Mouse (Mus musculus): ENCODE measurements around the gene Slc35b4. TPM values are rescaled to one million over a fixed set of nuclear protein-coding genes. Genes with fewer than 3 reads are reported as not detected.
A peak's percentile ranks its signal among the peaks of the same experiment; 100 is the strongest.

Slc35b4 gene
- total RNA-seq (2021), result 1 to 10 TPM; 8.0 to 8.5 TPM
- polyA plus RNA-seq (2012; rRNA removed), result 10.6 and 18.4 TPM in 2 replicates
- long read RNA-seq, full-length matches to known transcripts, result 16 of 17 reads
- long read RNA-seq, partial matches to known transcripts, result 1 of 17 reads
- long read RNA-seq, other reads (novel, unspliced or antisense), result 0 of 17 reads

- H3K4me3 ChIP-seq, result peak within 1 kb of the TSS; percentile 93
- H3K27ac ChIP-seq, result peak within 1 kb of the TSS; percentile 62
- peak within 1 kb of the TSS; percentile 86 for H3K9ac ChIP-seq (ENCODE audit: low read depth, low read length)
- no peaks in the 10 kb centered on the region for H3K27me3 ChIP-seq (ENCODE audit: control insufficient read depth, insufficient read depth, low read length)
- WGBS, result under 1% methylated on average over 29 of the region's 29 CpGs
- peak; percentile 91 to 95 for DNase-seq
- H3K4me1 ChIP-seq (ENCODE audit: control insufficient read depth, insufficient read depth, low read length), result peaks cover 2% of the 10 kb centered on the region; the same call in 1 of the 2 replicates
- TF ChIP-seq CTCF (IDR thresholded peaks at IDR 0.05), result no peak
- no peak for TF ChIP-seq EP300 (IDR thresholded peaks at IDR 0.05; ENCODE audit: insufficient read depth, low read depth, low read length)
- peak; percentile 75 for TF ChIP-seq POLR2A (IDR thresholded peaks at IDR 0.05; ENCODE audit: insufficient read depth, low read depth, low read length)
- intact Hi-C loops (cut with DNase I), result loop anchor here (5.0 kb wide), 2 partner anchors 150 to 1115 kb away; partner anchors contain the start of genes Chchd3 and Lrguk
- H3K79me2 ChIP-seq (replicated peaks; ENCODE audit: control insufficient read depth, insufficient read depth, low read length), result peaks cover 2% of the 10 kb centered on the region; the same call in 1 of the 2 replicates
- H3K36me3 ChIP-seq (ENCODE audit: control insufficient read depth, insufficient read depth, low read length), result no peaks in the 10 kb centered on the region
Measured at GRCm38 (mm10) chr6:34176864-34177247, at the start of gene Slc35b4. TSS of gene Slc35b4 (minus strand) at chr6:34177111.

- H3K27me3 ChIP-seq (ENCODE audit: control insufficient read depth, insufficient read depth, low read length), result no peaks in the 10 kb centered on the region
- no peak for DNase-seq
- no peaks in the 10 kb centered on the region for H3K79me2 ChIP-seq (replicated peaks; ENCODE audit: control insufficient read depth, insufficient read depth, low read length)
- intact Hi-C loops (cut with DNase I), result no loop called here
- peak; percentile 40 for TF ChIP-seq CTCF (IDR thresholded peaks at IDR 0.05)
- no peak for TF ChIP-seq EP300 (IDR thresholded peaks at IDR 0.05; ENCODE audit: insufficient read depth, low read depth, low read length)
- no peak for TF ChIP-seq POLR2A (IDR thresholded peaks at IDR 0.05; ENCODE audit: insufficient read depth, low read depth, low read length)
- 96% methylated on average over 3 of the region's 3 CpGs for WGBS
- H3K9ac ChIP-seq (ENCODE audit: low read depth, low read length), result no peak overlapping the region
- no peak overlapping the region for H3K27ac ChIP-seq
- H3K4me3 ChIP-seq, result no peak overlapping the region
- H3K36me3 ChIP-seq (ENCODE audit: control insufficient read depth, insufficient read depth, low read length), result no peaks in the 10 kb centered on the region
- no peaks in the 10 kb centered on the region for H3K4me1 ChIP-seq (ENCODE audit: control insufficient read depth, insufficient read depth, low read length)
Measured at GRCm38 (mm10) chr6:34225004-34225599, 48.2 kb upstream of the Slc35b4 start.

- Histone ChIP-seq H3K79me2 (replicated peaks; ENCODE audit: control insufficient read depth, insufficient read depth, low read length) (no peaks in the 10 kb centered on the region), H3K27me3 (ENCODE audit: control insufficient read depth, insufficient read depth, low read length) (no peaks in the 10 kb centered on the region), H3K4me1 (ENCODE audit: control insufficient read depth, insufficient read depth, low read length) (no peaks in the 10 kb centered on the region), H3K4me3 (no peak overlapping the region), H3K9ac (ENCODE audit: low read depth, low read length) (no peak overlapping the region), H3K36me3 (ENCODE audit: control insufficient read depth, insufficient read depth, low read length) (no peaks in the 10 kb centered on the region), H3K27ac (no peak overlapping the region)
- no peak for TF ChIP-seq EP300 (IDR thresholded peaks at IDR 0.05; ENCODE audit: insufficient read depth, low read depth, low read length)
- no peak for TF ChIP-seq CTCF (IDR thresholded peaks at IDR 0.05)
- TF ChIP-seq POLR2A (IDR thresholded peaks at IDR 0.05; ENCODE audit: insufficient read depth, low read depth, low read length), result no peak
- intact Hi-C loops (cut with DNase I), result no loop called here
- no peak for DNase-seq
- WGBS, result 36% methylated on average over 9 of the region's 9 CpGs
Measured at GRCm38 (mm10) chr6:34216450-34217319, 39.8 kb upstream of the Slc35b4 start.

DNA sequence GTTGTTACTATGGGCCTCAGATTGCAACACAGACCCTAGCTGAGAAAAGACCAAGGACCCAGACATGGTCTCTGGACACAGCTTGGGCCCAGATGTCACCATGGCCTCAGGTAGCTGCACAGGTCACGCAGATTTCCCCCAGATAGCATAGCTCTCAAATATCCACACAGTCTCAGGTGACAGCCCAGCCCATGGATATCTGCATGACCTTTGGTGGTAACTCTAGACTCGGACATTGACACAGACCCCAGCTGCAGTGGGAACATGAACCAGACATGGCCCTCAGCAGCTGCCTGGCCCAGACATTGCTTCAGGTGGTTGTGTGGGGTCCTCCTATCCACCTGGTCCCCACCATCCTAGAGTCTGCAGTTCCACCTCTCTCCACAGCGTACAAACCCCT, 28.8 kb upstream of the Slc35b4 start:
- Histone ChIP-seq H3K4me1 (ENCODE audit: control insufficient read depth, insufficient read depth, low read length) (no peaks in the 10 kb centered on the region), H3K79me2 (replicated peaks; ENCODE audit: control insufficient read depth, insufficient read depth, low read length) (no peaks in the 10 kb centered on the region), H3K4me3 (no peak overlapping the region), H3K9ac (ENCODE audit: low read depth, low read length) (no peak overlapping the region), H3K27me3 (ENCODE audit: control insufficient read depth, insufficient read depth, low read length) (no peaks in the 10 kb centered on the region; the same call in 1 of the 2 replicates), H3K27ac (no peak overlapping the region), H3K36me3 (ENCODE audit: control insufficient read depth, insufficient read depth, low read length) (no peaks in the 10 kb centered on the region)
- no peak for TF ChIP-seq CTCF (IDR thresholded peaks at IDR 0.05)
- no peak for TF ChIP-seq EP300 (IDR thresholded peaks at IDR 0.05; ENCODE audit: insufficient read depth, low read depth, low read length)
- TF ChIP-seq POLR2A (IDR thresholded peaks at IDR 0.05; ENCODE audit: insufficient read depth, low read depth, low read length), result no peak
- WGBS, result 95% methylated on average over 3 of the region's 3 CpGs
- no peak for DNase-seq
- intact Hi-C loops (cut with DNase I), result loop anchor here (5.0 kb wide), 1 partner anchor 72 kb away; no protein-coding TSS in a partner anchor

GRCm38 (mm10) chr6:34204971-34205572, 28.2 kb upstream of the Slc35b4 start:
- intact Hi-C loops (cut with DNase I), result loop anchor here (5.0 kb wide), 1 partner anchor 72 kb away; no protein-coding TSS in a partner anchor
- peak; percentile 18 to 38 for DNase-seq
- Histone ChIP-seq H3K79me2 (replicated peaks; ENCODE audit: control insufficient read depth, insufficient read depth, low read length) (no peaks in the 10 kb centered on the region), H3K27ac (no peak overlapping the region), H3K36me3 (ENCODE audit: control insufficient read depth, insufficient read depth, low read length) (no peaks in the 10 kb centered on the region), H3K4me1 (ENCODE audit: control insufficient read depth, insufficient read depth, low read length) (no peaks in the 10 kb centered on the region), H3K9ac (ENCODE audit: low read depth, low read length) (no peak overlapping the region), H3K4me3 (no peak overlapping the region), H3K27me3 (ENCODE audit: control insufficient read depth, insufficient read depth, low read length) (no peaks in the 10 kb centered on the region; the same call in 1 of the 2 replicates)
- TF ChIP-seq CTCF (IDR thresholded peaks at IDR 0.05), result peak; percentile 57
- TF ChIP-seq POLR2A (IDR thresholded peaks at IDR 0.05; ENCODE audit: insufficient read depth, low read depth, low read length), result no peak
- WGBS, result 39% methylated on average over 8 of the region's 8 CpGs
